Mouse (Mus musculus) layer of hippocampus, adult 9-11 months (tissue): ENCODE results near the gene Nlrx1.

Experiments used
- DNase-seq: peaks from one replicate; pipeline ENCODE4 v3.0.0; 2022

Nlrx1 gene

GRCm38 (mm10) chr9:44233802-44234478, 34.5 kb downstream of the Nlrx1 start, which contains the start of gene Cbl:
TSS of gene Cbl (minus strand) at chr9:44234049.
- peak; percentile 98 for DNase-seq

GRCm38 (mm10) chr9:44233021-44233801, 35.2 kb downstream of the Nlrx1 start:
- no peak for DNase-seq

DNA sequence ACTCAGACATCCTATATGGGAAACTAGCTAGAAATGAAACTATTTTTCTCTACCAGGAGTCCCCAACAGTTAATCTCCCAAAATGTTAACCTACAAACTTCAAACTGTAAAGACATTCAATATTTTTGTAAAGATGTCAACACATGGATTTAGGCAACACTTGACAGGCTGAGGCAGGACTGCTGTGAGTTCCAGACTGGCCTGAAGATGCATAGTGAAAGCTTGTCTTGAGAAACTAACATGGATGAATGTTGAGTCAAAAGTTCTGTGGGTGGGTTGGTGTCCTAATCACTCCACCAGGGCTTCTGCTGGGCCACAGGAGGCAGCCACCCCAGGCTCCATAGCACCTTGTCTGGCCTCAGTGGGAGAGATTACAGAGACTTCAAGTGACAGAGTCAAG, 36.8 kb downstream of the Nlrx1 start:
- DNase-seq: no peak

GRCm38 (mm10) chr9:44225993-44226392, 42.4 kb downstream of the Nlrx1 start:
- peak; percentile 49 for DNase-seq

- peak; percentile 32 for DNase-seq
Observed at GRCm38 (mm10) chr9:44213538-44213937, 54.9 kb downstream of the Nlrx1 start.

DNA sequence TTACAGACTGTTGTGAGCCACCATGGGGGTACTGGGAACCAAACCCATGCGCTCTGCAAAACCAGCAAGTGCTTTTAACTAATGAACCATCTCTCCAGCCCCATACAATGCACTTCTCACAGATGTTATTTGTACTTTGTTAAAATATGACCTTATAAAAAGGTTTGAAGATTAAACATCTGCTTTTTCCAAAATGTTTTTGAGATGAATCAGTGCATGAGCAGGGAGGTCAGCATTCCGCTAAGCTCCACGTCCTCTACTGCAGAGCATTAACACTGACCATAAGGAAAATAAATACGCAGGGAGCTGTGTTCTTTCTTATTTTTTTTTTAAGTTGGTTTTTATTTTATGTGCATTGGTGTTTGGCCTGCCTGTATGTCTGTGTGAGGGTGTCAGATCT, 56.0 kb downstream of the Nlrx1 start:
- DNase-seq: no peak

DNA sequence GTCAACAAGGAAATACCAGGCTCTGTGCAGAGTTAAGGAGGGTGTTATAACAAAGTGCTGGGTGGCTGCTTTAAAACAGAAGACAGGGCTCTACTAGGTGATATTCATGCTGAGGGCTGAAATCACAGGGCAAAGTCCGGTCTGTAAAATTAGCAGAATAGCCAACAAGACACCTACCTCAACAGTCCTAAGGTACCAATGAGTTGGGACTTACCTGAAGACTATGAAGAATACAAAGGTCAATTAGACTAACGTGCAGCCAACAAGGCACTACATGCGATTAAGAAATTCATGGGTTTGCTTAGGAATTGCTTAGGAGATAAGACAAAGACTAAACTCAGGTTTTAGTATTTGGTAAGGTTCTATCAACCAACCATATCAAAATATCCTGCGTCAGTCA, 59.0 kb downstream of the Nlrx1 start:
- no peak for DNase-seq

- DNase-seq: no peak
Observed at GRCm38 (mm10) chr9:44207840-44208239, 60.6 kb downstream of the Nlrx1 start.
